Mouse (Mus musculus) spleen, postnatal 4 days (tissue): ENCODE measurements around the gene Pafah1b2.

ENCODE experiments used
- DNase-seq, 2 experiments: peaks; one replicate each; pipeline ENCODE4 v3.0.0; 2022; ENCODE audit warnings: low spot score in 2 of 2

Pafah1b2 gene

DNA sequence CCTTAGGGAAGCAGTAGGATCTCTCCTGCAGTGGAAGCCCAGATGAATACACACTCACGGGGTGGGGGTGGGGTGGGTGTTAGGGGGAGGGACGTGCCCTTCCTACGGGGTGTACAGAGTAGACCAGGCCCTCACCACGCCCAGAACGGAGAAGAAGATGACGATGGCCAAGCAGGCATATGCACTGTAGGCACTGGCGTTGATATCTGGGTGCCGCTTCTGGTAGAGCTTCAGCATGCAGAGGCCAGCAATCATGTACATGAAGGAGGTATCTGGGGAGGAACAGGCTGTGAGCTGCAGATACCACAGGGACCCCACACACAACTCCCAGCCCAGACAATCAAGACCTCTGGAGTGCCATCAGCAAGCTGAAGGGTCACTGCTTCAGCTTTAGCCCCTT lies 69.6 kb downstream of the Pafah1b2 start:
- DNase-seq = peak in 1 of 2 experiments; percentile 55

DNA sequence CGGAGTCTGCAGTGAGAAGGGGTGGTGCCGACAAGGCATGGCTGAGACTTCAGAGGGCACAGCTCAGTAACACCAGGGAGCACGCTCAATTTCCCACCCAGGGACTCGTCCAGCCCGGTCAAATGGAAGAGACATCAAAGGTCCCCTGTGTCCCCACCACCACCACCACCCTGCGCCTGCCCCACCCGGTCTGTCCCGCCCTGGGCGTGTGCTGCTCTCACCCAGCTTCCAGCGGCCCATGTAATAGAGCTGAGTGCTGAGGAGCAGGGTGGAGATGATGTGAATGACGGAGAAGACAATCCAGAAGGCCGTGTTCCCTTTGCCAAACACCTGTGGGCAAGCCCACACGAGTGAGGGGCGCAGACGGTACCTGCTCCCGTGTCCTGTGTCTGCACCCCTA lies 70.0 kb downstream of the Pafah1b2 start:
- no peak for DNase-seq

DNA sequence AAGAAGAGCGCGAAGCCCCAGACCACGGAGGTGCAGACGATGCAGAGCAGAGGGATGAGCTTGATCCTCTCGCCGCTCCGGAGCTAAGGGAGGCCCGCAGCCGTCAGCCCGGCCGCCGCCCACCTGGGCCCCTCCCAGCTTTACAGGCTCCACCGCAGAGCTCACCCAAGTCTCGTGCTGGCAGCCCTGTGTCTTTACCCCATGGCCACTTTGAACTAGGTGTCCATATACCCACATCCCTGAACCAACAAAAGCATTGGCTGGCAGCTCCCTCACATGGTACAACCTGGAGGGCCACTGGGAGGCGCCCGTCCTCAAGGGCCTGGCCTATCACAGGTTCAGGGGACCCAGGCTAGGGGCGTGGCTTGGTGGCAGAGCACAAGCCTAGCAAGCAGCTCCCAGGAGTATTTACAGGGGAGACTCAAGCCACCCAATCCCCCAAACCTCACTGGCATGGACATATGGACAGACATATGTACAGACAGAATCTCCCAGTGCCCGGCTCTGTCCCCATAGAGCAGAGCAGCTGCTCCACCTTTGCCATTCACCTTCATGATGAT lies 71.1 kb downstream of the Pafah1b2 start:
- DNase-seq = peak in 1 of 2 experiments; percentile 48

DNA sequence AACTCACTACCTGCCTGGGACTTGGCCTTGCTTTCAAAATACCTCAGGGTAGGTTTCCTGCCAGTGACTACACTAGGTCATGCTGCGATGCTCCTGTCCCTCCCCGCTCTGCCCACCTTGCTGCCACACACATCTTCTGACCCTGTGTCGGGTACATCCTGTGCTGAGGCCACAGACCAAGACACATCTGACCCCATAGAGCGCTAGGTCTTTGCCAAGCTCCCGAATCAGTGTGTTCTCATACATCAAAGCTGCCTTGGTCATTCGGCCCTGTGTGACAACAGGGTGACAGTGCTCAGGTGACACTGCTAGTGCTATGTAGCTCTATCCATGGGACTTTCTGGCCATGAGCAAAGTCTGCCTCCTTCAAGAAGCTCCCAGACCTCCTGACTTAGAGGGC lies 72.7 kb downstream of the Pafah1b2 start:
- no peak for DNase-seq

DNA sequence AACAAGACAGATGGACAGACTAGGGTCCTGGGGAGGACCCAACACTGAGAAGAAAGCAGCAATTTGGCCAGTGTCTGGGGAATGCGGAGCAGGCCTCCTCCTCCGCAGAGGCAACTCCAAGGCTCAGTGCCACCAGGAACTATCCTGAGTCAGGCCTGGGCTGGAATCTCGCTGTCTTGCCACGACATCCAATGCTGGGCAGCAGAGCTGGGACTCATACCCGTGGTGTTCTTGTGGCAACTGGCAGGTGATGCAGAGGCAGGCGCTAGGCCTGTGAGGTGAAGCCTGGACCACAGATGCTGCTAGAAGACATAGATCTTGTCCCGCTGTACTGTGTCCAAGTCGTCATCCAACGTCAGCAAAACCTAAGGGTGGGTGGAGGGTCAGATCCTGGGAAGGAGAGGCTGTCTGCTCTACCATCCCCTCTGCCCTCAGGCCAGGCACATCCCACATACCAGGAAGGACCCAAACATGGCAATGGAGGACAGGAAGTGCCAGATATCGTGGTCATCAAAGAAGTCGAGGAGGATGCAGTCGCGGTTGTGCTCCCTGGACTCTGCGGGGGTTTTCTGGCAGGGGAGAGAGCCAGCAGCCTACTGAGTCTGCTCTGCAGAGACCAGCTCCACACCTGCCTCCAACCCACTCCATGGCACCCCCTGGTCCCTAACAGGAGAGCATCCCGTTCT lies 73.4 kb downstream of the Pafah1b2 start:
- DNase-seq = peak in 1 of 2 experiments; percentile 61

DNA sequence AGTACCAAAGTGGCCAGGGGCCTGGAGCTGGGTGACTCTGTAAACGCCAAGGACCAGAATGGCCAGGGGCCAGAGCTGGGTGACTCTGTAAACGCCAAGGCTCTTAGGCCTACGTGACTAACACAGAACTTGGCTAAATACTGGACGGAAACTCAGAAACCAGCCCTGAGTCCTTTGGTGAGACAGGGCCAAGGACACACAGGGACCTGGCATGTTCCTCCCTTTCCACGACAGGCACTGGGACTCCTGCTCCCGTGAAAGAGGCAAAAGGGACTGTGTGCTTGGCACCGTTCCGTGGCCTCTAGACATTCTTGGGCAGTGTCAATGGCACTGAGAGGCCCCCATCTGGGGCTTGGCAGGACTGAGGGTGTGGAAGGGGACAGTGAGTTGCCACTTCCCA lies 74.4 kb downstream of the Pafah1b2 start:
- DNase-seq = no peak

DNA sequence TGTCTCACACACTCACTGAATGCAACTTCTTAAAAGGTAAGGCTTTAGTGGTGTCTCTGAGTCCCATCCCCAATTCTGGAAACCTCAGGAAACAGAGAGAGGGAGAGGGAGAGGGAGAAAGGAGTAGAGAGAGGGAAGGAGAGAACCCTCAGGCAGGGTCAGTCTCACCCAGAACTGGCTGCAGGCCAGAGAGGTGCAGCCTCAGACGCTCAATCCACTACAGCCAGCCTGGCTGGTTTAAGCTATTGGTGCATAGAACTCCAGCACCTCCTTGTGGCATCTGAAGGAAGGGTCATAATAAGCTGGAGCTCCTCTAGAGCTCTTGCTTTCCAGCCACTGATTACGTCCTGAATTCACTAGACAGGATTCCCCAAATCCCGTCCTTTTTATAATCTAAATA lies 75.6 kb downstream of the Pafah1b2 start:
- DNase-seq = peak in 1 of 2 experiments; percentile 50

DNA sequence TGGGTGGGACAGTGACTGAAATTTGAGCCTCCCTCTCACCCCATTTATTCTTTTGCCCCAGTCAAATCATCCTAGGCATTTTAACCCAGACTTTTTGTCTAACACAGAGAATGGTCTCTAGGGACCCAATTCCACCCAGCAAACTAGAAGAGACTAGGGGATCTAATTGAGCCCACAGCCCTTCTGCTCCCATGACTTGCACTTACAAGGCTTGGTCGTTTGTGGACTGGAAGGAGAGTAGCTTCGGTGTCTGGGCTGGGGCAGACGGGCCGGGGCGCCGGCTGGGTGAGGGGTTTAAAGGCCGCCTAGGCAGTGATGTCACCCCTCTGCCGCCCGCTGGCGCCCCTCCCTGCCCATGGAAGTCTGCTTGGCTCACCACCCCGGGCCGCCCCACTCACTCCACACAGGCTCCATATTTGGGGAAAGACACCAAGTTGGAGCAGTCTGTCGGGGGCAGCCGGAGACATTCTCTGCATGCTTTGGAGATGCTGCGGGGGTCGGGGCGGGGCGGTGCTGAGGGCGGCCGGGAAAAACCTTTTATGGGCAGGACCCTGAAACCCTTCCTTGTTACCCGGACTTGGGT lies 76.8 kb downstream of the Pafah1b2 start, which contains the start of gene Tagln:
Gene Tagln (minus strand): TSS at position 431 of the 583 bp plus-strand sequence.
- DNase-seq = no peak

DNA sequence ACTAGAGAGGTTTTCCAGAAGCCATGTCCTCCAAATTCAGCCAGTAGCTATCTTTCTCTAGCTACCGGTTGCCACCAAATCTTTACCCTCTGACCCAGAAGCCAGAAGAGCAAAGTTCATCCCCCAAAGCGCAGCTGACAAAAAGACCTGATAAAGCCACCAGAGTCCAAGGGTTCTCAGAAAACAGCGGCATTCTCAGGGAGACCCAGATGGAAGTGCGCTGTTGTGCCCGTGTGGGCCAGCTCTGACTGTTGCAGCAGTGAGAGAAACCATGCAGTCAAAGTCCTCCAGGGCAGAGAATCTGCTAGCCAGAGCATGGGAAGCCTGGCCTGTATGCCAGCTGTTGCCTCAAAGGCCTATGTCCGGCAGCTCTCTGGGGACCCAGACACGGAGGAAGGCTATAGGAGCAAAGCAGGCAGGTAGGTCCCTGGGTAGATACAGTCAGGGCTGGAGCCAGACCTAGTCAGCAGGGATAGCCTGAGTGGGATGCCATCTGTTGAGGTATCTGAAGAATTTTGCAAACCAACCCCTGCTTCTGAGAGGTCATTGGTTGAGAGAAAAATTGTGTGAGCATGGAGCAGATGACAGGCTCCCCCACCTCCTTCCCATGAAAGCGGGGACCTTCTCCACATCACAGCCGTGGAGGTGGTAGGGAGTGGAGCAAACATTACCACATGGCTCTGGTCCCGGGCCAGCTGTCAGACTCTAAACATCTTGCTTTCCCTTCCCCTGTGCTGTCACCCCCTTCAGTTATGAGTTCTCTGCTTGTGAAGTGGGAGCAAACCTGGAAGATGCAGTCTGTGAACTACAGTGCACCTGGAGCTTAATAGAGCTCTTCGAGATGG lies 79.7 kb downstream of the Pafah1b2 start:
- no peak for DNase-seq

DNA sequence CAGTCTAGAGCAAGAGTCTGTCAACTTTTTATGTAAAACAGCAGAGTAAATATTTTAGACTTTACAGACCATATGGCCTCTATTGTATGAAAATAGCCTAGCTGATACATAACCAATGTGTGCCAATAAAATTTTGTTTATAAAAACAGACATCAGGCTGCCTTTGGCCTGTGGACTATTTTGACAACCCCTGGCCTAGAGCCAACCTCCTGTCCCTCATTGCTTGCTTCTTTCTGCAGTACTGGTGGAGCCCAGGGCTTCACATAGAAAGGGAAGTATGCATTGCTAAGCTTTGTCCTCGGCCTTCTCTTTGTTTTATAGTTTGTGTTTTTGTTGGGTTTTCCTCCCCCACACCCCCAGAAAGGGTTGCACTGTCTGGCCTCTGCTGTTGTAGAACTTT lies 80.5 kb downstream of the Pafah1b2 start:
- no peak for DNase-seq

DNA sequence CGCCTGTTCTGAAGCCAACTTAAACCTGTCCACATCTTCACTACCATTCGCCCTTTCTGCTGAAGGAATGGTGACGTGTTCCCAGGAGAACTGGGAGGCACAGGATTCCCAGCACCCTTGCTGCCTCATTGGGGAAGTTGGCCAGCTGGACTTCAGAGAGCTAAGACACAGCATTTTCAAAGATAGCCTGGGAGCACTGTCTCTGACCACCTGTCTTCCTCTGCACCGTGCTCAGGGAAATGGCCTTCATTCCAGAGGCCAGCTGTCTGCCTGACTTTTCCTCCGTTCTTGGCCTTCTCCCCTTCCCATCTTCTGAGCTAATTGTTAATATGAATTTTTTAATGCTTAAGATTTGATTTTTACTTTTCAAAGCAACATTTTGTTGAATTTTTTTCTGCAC lies 83.2 kb downstream of the Pafah1b2 start:
- no peak for DNase-seq

DNA sequence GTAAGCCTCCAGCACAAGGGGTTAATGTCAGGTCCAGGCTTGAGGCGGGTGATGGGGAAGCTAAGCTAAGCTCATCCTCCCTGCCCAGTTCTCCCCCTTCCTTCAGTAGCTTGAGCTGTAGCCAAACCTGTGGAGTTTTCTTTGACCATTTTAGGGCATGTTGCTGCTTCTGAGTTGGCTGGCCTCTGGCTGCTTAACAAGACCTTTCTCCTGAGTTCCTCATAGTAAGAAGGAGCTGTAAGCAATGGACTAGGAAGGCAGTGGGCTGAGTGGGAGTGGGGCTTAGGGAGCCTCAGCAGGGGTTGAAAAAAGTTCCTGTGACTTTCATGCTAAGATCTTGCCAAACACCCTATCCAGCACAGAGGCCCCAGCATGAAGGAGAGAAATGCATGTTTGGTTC lies 92.6 kb downstream of the Pafah1b2 start:
- DNase-seq = no peak

DNA sequence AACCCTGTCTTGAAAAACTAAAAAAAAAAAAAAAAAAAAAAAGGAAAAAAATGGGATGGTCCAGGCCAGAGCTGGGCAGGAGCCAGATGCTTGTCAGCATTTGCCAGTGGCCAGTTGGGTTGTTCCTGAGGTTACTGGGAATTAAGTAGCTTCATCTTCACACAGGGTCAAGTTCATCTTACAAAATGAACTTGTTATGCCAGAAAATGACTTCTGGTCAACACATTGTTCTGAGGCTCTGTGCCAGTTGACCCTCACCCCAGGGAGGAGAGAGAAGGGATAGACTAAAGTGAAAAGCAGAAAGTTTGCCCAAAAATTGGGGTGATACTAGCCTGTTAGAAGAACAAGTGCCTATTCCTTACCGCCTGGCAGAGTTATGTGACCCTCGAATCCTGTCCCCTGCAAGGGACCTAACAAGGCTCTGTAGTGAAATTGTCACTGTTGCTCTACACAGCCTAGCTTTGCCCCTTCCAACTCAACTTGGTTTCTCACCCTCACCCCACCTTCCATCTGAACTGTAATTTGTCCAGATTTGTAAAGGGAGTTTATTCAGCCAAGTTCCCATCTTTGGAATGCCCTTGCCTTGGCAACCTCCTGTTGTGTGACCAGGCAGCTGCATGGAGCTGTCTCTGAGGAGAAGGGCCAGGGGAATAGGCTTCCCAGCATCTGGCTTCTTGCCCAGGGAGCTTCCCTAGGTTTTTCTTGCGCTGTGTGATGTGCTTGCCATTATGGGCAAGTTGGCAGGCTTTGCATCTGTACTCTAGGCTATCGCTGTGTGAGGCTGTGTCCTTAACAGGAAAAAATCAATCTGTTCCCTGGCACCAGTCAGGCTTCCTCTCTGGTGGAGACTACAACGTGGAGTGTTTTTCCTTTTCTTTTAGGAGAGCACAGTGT lies 95.2 kb downstream of the Pafah1b2 start:
- no peak for DNase-seq

DNA sequence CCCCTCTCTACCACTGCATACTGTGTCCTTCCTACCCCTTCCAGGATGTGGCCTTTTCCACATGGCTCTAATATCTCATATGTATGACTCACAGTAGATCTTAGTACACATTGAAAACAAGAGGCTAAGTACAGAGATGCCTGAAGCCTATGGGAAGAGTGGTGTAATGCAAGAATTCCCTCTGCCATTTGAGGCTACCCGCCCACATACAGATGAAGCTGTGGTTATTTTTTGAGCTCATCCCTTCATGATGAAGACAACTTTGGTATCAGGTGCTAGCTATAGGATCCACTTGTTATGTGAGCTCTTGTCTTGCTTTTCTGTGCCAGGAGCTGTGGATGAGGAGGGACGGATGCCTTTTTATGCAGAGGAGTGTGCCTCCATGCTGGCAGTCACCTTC lies 96.8 kb downstream of the Pafah1b2 start:
- DNase-seq = no peak
